Mouse (Mus musculus): Measurements from ENCODE around the gene AI854703.

AI854703 gene

GRCm38 (mm10) chr6:48665471-48665870 lies 38.9 kb downstream of the AI854703 start:
- no peak for DNase-seq

- peak; percentile 85 for DNase-seq
Observed at GRCm38 (mm10) chr6:48666159-48666586, 39.6 kb downstream of the AI854703 start.

- no peak for DNase-seq
Observed at GRCm38 (mm10) chr6:48668022-48668421, 41.5 kb downstream of the AI854703 start.

DNA sequence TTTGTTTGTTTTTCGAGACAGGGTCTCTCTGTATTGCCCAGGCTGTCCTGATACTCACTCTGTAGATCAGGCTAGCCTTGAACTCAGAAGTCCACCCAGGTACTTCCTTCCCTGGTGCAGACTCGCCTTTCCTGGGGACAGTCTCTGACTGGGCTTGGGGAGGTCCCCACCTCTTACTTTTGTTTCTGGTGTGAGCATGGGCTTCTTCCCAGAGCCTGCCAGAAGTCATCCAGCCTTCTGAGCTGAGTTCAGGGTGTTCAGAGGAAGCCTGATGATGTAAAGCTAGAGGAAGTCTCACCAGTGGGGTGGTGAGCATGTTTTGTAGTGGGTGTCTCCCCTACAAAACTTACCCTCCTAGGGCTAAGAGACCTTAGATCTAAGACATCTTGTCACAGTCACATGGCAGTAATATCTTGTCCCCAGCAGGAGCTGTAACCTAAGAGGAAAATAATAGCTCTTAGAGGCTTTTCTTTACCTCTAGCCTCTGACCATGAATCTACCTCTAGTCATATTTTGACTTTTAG lies 42.9 kb downstream of the AI854703 start:
- DNase-seq: no peak

DNA sequence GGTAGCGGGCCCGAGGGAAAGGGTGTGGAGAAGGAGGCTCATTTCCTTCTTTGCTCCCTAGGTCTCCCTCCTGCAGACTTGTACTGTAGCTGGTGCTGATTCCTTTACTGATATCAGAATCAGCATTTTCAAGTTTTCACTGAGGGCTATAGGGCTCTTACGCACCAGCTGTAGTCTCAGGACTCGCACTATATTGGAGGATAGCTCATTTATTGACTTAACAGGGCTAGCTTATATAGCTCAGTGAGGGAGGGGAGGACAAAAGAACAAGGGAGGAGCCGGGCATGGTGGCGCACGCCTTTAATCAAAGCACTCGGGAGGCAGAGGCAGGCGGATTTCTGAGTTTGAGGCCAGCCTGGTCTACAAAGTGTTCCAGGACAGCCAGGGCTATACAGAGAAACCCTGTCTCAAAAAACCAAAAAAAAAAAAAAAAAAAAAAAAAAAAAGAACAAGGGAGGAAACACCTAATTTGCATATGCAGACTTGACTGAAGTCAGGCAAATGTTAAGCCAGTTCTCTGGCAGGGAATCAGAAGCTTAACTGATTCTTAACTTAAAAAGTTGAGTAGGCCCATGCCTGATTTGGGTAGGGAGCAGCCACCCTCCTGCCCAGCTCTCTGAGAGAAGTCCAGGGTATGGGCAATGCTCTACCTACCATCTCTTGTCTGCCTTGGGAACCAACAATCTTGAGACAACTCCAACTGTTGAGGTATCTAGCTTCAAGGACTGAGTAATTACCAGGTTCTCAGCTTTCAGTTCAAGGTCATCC lies 47.9 kb downstream of the AI854703 start:
- DNase-seq: peak; percentile 73

DNA sequence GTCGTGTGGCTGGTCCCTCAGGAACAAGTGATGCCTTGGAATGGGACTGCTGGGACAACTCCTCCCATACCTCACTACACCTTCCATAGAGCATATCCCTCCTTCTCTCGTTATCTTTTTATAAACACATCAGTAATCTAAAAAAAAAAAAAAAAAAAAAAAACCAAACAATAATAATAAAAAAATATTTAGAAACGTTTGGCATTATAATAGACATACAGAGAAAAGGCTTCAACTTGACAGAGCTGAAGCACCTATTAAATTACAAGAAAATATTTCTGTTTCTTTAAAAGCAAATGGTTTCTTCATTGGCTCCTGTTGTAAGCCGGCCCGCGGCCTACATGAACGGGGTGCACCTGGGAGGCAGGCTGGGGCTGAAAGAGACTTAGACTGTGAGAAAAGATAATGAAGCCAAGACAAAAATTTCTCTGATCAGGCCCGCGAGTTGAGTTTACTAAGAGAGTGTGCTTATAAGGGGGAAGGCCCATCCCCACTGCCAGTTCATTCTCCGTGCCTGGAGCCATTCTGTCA lies 48.9 kb downstream of the AI854703 start:
- no peak for DNase-seq

DNA sequence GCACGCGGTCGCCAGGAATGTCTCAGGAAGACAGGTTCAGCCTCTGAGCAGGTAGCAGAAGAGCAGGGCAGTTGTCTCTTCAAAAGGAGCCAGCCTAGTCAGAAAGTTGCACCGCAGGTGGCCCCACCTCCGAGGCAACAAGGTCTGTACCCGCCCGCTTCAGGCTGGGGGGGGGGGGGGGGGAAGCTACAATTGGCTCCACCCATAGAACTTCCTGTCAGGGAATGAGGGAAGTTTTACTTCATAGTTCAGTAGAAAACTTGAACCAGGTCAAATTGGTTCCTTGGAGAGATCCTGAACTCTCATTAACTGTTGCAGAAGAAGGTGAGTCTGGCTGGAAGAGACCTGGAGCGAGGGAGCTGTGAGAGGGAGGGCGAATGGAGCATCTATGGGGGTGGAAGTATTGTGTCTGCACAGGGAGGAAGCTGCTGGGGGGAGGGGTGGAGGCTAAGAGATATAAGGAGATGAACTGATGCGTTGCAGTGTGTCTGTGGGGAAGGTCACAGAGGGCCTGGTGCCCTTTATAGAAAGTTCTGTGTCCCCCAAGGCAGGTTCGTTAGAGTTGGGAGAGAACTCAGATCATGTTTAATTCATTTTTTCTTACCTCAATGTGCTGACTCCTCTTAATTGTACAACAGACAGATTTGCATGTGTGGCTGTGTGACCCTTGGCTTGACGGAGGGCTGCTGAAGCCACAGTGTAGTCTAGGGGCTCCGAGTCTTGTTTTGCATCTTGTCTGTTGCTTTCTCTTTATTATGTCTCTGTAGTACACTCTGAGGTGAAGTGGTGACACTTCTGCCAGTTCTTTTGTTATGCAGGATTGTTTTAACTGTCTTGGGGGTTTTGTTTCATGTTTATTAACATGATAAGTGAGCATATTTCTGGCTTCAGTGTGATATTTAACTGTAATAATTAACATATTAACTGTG lies 49.6 kb downstream of the AI854703 start, which contains the start of gene Gimap9:
Gene Gimap9, plus strand, starts transcription at position 199 of the 929 bp plus-strand sequence.
- DNase-seq: peak; percentile 80

GRCm38 (mm10) chr6:48676860-48677415 lies 50.4 kb downstream of the AI854703 start:
- no peak for DNase-seq

DNA sequence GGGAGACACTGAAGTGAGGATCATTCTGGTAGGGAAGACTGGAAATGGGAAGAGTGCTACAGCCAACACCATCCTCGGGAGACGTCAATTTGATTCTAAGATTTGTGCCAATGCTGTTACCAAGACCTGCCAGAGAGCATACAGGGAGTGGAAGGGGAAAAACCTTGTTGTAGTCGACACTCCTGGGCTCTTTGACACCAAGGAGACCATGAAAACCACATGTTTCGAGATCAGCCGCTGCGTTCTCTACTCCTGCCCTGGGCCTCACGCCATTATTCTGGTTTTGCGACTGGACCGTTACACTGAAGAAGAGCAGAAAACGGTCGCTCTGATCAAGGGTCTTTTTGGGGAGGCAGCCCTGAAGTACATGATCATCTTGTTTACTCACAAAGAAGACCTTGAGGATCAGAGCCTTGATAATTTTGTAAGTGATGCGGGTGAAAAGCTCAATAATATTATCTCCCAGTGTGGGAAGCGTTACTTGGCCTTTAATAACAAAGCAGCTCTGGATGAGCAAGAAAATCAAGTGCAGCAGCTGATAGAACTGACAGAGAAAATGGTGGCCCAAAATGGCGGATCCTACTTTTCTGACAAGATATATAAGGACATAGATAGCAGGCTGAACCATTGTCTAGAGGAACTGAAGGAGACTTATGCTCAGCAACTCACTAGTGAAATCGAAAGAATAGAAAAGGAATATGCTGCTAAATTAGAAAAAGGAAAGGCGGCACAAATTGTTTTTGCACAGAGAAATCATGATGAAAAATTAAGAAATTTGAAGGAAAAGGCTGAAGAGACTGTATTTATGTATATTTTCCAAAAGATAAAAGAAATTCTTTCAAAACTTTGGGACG lies 51.2 kb downstream of the AI854703 start:
- DNase-seq: no peak

DNA sequence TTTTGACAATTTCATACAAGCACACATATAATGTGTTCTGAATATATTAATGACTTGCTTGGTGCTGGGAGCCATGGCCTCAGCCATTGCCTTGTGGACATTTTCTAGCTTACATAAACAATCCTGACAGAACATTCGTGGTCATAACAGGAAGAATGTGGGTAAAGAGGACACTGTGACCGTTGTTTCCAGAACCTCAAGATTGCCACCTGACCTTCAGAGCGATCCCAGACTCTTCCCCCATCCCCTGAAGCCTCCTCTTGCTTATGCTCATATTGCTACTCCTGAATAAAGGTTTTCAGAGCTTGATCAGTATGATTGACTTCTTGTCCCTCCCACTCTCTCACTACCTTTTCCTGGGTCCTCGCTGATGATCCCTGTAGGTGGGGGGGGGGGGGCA lies 51.8 kb downstream of the AI854703 start:
- DNase-seq: no peak

DNA sequence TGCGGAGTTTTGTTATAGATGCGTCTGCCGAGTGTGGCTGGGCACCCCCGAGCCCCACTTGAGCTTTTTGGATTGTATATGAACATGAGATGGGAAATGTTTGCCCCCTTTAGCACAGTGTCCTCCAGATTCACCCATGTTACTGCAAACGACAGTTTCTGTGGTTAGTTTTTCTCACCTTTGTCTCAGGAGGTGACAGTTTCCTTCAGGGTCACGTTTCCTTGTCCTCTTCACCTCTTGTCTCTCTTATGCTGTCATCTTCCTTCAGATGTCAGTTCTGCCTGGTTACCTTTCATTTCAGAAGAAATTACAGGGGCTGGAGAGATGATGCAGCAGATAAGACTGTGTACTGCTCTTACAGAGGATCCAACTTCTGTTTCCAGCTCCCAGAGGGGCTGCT lies 53.1 kb downstream of the AI854703 start:
- DNase-seq: no peak

- no peak for DNase-seq
Observed at GRCm38 (mm10) chr6:48680421-48680820, 53.9 kb downstream of the AI854703 start.

DNA sequence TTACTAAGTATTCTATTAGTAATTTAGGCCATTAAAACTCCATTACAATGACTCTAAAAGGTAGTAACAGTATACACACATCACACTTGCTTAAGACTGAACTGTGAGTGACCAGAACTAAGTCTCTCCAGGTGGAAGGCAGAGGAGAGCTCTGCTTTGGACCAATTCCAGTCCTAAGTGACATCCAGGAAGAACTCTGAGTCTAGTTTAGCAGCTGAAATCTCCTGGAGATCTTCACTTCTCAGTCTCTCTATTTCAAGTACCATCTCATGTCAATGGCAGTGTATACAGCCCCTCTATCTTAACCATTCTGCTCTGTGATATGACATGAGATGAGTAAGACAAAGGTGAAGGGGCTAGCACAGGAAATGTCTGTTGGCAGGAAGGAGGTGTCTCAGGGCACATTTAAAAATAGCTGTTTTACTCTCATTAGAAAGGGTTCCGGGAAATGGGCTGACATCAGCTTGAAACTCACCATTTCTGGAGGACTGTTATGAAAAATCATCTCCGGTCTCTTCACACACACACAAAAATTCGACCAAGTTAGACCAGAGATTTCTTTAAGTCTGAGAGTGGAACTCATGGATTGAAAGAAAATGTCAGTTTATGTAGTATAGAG lies 55.0 kb downstream of the AI854703 start:
- DNase-seq: peak; percentile 70

DNA sequence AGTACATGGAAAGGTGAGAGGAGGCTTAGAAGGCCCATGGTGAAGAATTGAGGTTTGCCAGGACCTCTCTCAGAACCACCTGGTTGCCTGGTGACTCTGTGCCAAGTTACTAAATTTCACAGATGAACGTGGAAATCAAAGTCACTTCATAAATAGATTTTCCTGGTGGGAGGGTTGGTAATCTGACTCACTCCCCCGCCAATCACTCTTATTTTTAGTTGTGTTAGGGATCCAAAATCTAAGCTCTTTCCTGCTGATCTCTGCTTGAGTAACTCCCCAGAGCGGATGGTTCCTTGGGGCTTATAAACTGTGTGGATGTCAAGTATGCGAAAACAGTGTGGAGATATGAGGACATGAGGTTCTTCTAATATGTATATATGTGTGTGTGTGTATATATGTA lies 55.7 kb downstream of the AI854703 start:
- DNase-seq: no peak
